Mouse (Mus musculus) kidney, postnatal 0 days (tissue): ENCODE results near the gene Gm21119. TPM values are rescaled to one million over a fixed set of nuclear protein-coding genes. Genes with fewer than 3 reads are reported as not detected.
"Not testable (repeated sequence)": the region's sequence is repeated elsewhere in the genome, so short reads cannot be mapped to it uniquely, and the experiment has no call there.

Experiments
- ATAC-seq: fragments of 200-750 bp; cut with Nextera tagmentation; replicated peaks from 2 replicates; pipeline ENCODE4 v1.8.0; 2017; ENCODE audit warnings: low read depth, moderate number of reproducible peaks, moderate TSS enrichment, moderate library complexity; ENCODE audit not compliant: low FRiP score
- DNase-seq: peaks from one replicate; pipeline ENCODE4 v3.0.0-alpha.2; 2016; ENCODE audit warnings: low spot score
- H3K27ac ChIP-seq: fragments of 300-500 bp; sonication (generic); 2 replicates; pipeline ENCODE4 v1.5.1; 2014; ENCODE audit warnings: mild to moderate bottlenecking
- H3K27me3 ChIP-seq: fragments of 300-500 bp; sonication (generic); 2 replicates; pipeline ENCODE4 v1.6.1; 2014; ENCODE audit warnings: low read length, mixed read lengths; ENCODE audit not compliant: insufficient read depth
- H3K36me3 ChIP-seq: fragments of 300-500 bp; sonication (generic); 2 replicates; pipeline ENCODE4 v1.6.1; 2014; ENCODE audit warnings: low read length, mixed read lengths; ENCODE audit not compliant: insufficient read depth
- H3K4me1 ChIP-seq: fragments of 300-500 bp; sonication (generic); replicated peaks from 2 replicates; pipeline ENCODE4 v1.6.1; 2014; ENCODE audit warnings: antibody characterized with exemption, low read length, mixed read lengths; ENCODE audit not compliant: insufficient read depth
- H3K4me2 ChIP-seq: fragments of 300-500 bp; sonication (generic); 2 replicates; pipeline ENCODE4 v1.6.1; 2014; ENCODE audit warnings: mild to moderate bottlenecking, low read length, moderate library complexity, mixed read lengths
- H3K4me3 ChIP-seq: fragments of 300-500 bp; sonication (generic); replicated peaks from 2 replicates; pipeline ENCODE4 v1.5.1; 2014; ENCODE audit warnings: low read depth, low read length
- H3K9ac ChIP-seq: fragments of 300-500 bp; sonication (generic); 2 replicates; pipeline ENCODE4 v1.6.1; 2014; ENCODE audit warnings: low read depth, low read length
- H3K9me3 ChIP-seq: fragments of 300-500 bp; sonication (generic); replicated peaks from 2 replicates; pipeline ENCODE4 v1.6.1; 2016; ENCODE audit warnings: low read length, inconsistent platforms, mixed read lengths
- WGBS: fragments of 180-500 bp; shearing (Covaris S2); extraction: QIAGEN DNeasy Blood & Tissue Kit; methylation state at CpG from one replicate; pipeline ENCODE4 v1.1.7; 2014; 5-methylcytosine and 5-hydroxymethylcytosine counted together
- polyA plus RNA-seq: library from polyadenylated mRNA; unstranded; fragments of >200 nt; fragmentation: Nextera tagmentation; extraction: Ambion mirVana; gene quantifications from 2 replicates; pipeline ENCODE4 v1.2.1, GENCODE M21; 2015

The Gm21119 gene
- polyA plus RNA-seq, 1 experiment from 2014 or later = 0.09 TPM

- not testable (repeated sequence) for H3K9ac ChIP-seq, DNase-seq, H3K4me3 ChIP-seq, H3K27me3 ChIP-seq, H3K36me3 ChIP-seq, H3K4me1 ChIP-seq, H3K4me2 ChIP-seq, H3K9me3 ChIP-seq, ATAC-seq, H3K27ac ChIP-seq
- WGBS = no CpG with 5 or more reads among the region's 1 CpGs
Observed at GRCm38 (mm10) chr8:20643536-20643935, 28.8 kb downstream of the Gm21119 start.

GRCm38 (mm10) chr8:20652976-20653375 lies 38.3 kb downstream of the Gm21119 start:
- H3K9me3 ChIP-seq, H3K4me1 ChIP-seq, H3K9ac ChIP-seq, H3K36me3 ChIP-seq, H3K27ac ChIP-seq, ATAC-seq, H3K27me3 ChIP-seq, H3K4me3 ChIP-seq, H3K4me2 ChIP-seq, DNase-seq: not testable (repeated sequence)

- not testable (repeated sequence) for H3K4me3 ChIP-seq, H3K36me3 ChIP-seq, H3K4me1 ChIP-seq, ATAC-seq, H3K9me3 ChIP-seq, H3K9ac ChIP-seq, H3K27me3 ChIP-seq, DNase-seq, H3K27ac ChIP-seq, H3K4me2 ChIP-seq
Observed at GRCm38 (mm10) chr8:20678418-20678817, 63.7 kb downstream of the Gm21119 start.
